Mouse (Mus musculus) ES-Bruce4 (cell line): ENCODE results near the gene Uhrf1.

Experiments
- CTCF ChIP-seq: IDR thresholded peaks from one replicate; pipeline ENCODE4 v1.8.1; 2011; ENCODE audit warnings: low read depth, low read length
- POLR2A ChIP-seq: IDR thresholded peaks from one replicate; pipeline ENCODE4 v1.8.1; 2011; ENCODE audit warnings: low read length; ENCODE audit not compliant: insufficient read depth

DNA sequence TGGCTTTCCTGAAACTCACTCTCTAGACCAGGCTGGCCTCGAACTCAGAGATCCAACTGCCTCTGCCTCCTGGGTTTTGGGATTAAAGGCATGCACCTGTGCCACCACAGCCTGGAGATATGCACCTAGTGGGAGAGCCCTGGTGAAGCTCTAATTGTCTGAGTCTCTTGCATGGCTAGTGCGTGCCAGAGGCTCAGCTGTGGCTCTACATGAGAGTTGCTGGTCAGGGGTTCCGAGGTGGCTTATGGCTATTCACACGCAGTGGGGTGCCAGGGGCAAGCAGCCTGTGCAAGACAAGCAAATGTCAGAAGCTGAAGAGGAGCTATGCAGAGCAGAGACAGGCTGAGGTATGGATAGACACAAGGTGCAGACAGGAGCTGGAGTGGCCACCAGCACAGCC lies 48.4 kb upstream of the Uhrf1 start:
- no peak for TF ChIP-seq CTCF
- TF ChIP-seq POLR2A = no peak
